ENCODE assay signal across 8 mouse cellular contexts in genomic region chr14:100282651-100283050, GRCm38 (mm10). TPM values are rescaled to one million over a fixed set of nuclear protein-coding genes. Genes with fewer than 3 reads are reported as not detected.
DNase-seq lines count a peak whose midpoint lies in the region; ATAC-seq and TF ChIP-seq lines count a peak whose summit lies in the region.

No protein-coding gene starts in this region.

- peak overlapping the region; percentile 68 for H3K4me3 ChIP-seq in heart, embryonic 13.5 days
- peak overlapping the region; percentile 52 for H3K4me3 ChIP-seq in hindbrain, embryonic 16.5 days (ENCODE audit: low read length)
- peak overlapping the region; percentile 56 for H3K4me3 ChIP-seq in midbrain, embryonic 15.5 days

- intact Hi-C loops in heart, postnatal 25 days (cut with DNase I), result loop anchor here (5.0 to 10.0 kb wide), 4 partner anchors 70 to 472 kb away; no protein-coding TSS in a partner anchor

- TF ChIP-seq CTCF in brain, embryonic 14.5 days (IDR thresholded peaks at IDR 0.05; ENCODE audit: borderline replicate concordance, extremely low read depth, insufficient read depth, insufficient read length), result no peak

- peaks cover 22% of the 10 kb centered on the region for H3K4me1 ChIP-seq in heart, embryonic 13.5 days
- H3K4me1 ChIP-seq in hindbrain, embryonic 16.5 days (ENCODE audit: control insufficient read depth, insufficient read depth, low read depth, low read length), result peaks cover 8% of the 10 kb centered on the region
- H3K4me1 ChIP-seq in midbrain, embryonic 15.5 days, result peaks cover 36% of the 10 kb centered on the region

- H3K27ac ChIP-seq in heart, embryonic 13.5 days (replicated peaks), result no peak overlapping the region
- 0 out of 2 replicates have a peak overlapping the region, but pooled peaks have one; percentile 2 for H3K27ac ChIP-seq in hindbrain, embryonic 16.5 days (ENCODE audit: low read depth, low read length)
- H3K27ac ChIP-seq in midbrain, embryonic 15.5 days, result peak overlapping the region; percentile 98

- H3K27me3 ChIP-seq in heart, embryonic 13.5 days (replicated peaks), result no peaks in the 10 kb centered on the region
- no peaks in the 10 kb centered on the region for H3K27me3 ChIP-seq in hindbrain, embryonic 16.5 days (replicated peaks; ENCODE audit: control insufficient read depth, insufficient read depth, low read length)
- no peaks in the 10 kb centered on the region for H3K27me3 ChIP-seq in midbrain, embryonic 15.5 days (replicated peaks)

- H3K4me2 ChIP-seq in heart, embryonic 13.5 days, result peak overlapping the region; percentile 99
- peak overlapping the region; percentile 98 for H3K4me2 ChIP-seq in hindbrain, embryonic 16.5 days (ENCODE audit: low read length)
- H3K4me2 ChIP-seq in midbrain, embryonic 15.5 days, result peak overlapping the region; percentile 88

- TF ChIP-seq POLR2A in brain, embryonic 14.5 days (IDR thresholded peaks at IDR 0.05; ENCODE audit: borderline replicate concordance, extremely low read depth, insufficient read depth, insufficient read length, poor library complexity, severe bottlenecking), result no peak

- peak overlapping the region; percentile 21; the same call in 1 of the 2 replicates for H3K9ac ChIP-seq in heart, embryonic 13.5 days
- peak overlapping the region; percentile 47 for H3K9ac ChIP-seq in hindbrain, embryonic 16.5 days (ENCODE audit: low read depth, low read length)
- H3K9ac ChIP-seq in midbrain, embryonic 15.5 days, result peak overlapping the region; percentile 76

- 13% methylated on average over 7 of the region's 7 CpGs for WGBS in heart, embryonic 13.5 days
- 7% methylated on average over 7 of the region's 7 CpGs for WGBS in hindbrain, embryonic 16.5 days
- 3% methylated on average over 7 of the region's 7 CpGs for WGBS in midbrain, embryonic 15.5 days

- H3K9me3 ChIP-seq in heart, embryonic 13.5 days, result no peaks in the 10 kb centered on the region
- no peaks in the 10 kb centered on the region for H3K9me3 ChIP-seq in hindbrain, embryonic 16.5 days (ENCODE audit: control insufficient read depth, low read length)
- H3K9me3 ChIP-seq in midbrain, embryonic 15.5 days, result no peaks in the 10 kb centered on the region

- DNase-seq in heart, postnatal 25 days (ENCODE audit: low spot score), result no peak
- DNase-seq in brain, embryonic 14.5 days (ENCODE audit: low read depth), result peak; percentile 64
- DNase-seq in ovary, postnatal 36 days (ENCODE audit: low spot score), result no peak
- no peak for DNase-seq in urinary bladder, adult 2 months (ENCODE audit: low spot score)
- no peak for DNase-seq in urinary bladder, postnatal 36 days (ENCODE audit: low spot score in 2 of 2)

- no peak for ATAC-seq in heart, embryonic 13.5 days (ENCODE audit: extremely low read depth, insufficient number of reproducible peaks, low FRiP score, low TSS enrichment)
- ATAC-seq in hindbrain, embryonic 16.5 days, result no peak
- ATAC-seq in midbrain, embryonic 15.5 days (replicated peaks), result no peak

- H3K36me3 ChIP-seq in heart, embryonic 13.5 days, result no peaks in the 10 kb centered on the region
- no peaks in the 10 kb centered on the region for H3K36me3 ChIP-seq in hindbrain, embryonic 16.5 days (ENCODE audit: control insufficient read depth, insufficient read depth, low read length)
- H3K36me3 ChIP-seq in midbrain, embryonic 15.5 days (replicated peaks), result no peaks in the 10 kb centered on the region

RNA-seq across cellular contexts. Expression of gene Klf12, which starts 1.8 kb away (rescaled TPM):
- 4.9 and 5.5 TPM in 2 replicates for polyA plus RNA-seq in heart, embryonic 13.5 days (2015; fragmentation: Nextera tagmentation; extraction: Ambion mirVana)
- 10 to 100 TPM; 16.2 to 18.6 TPM for total RNA-seq in heart, postnatal 25 days (2021)
- polyA plus RNA-seq in brain, embryonic 14.5 days (2012; rRNA removed), result 33.0 and 57.7 TPM in 2 replicates
- 39.9 and 49.8 TPM in 2 replicates for polyA plus RNA-seq in hindbrain, embryonic 16.5 days (2015; fragmentation: Nextera tagmentation; extraction: Ambion mirVana)
- 59.9 and 61.3 TPM in 2 replicates for polyA plus RNA-seq in midbrain, embryonic 15.5 days (2015; fragmentation: Nextera tagmentation; extraction: Ambion mirVana)
- polyA plus RNA-seq in urinary bladder, adult 2 months (2012; rRNA removed), result 1.6 and 2.6 TPM in 2 replicates

Comparison
In these comparisons a context has a peak if more than half of its experiments do, and no peak if none do; other contexts are left out.
1. H3K9ac ChIP-seq: peak in every context shown above with its lines; median percentile 76 in midbrain, embryonic 15.5 days; 47 in hindbrain, embryonic 16.5 days; 21 in heart, embryonic 13.5 days.